Mouse (Mus musculus): ENCODE data around the gene Aak1.

DNA sequence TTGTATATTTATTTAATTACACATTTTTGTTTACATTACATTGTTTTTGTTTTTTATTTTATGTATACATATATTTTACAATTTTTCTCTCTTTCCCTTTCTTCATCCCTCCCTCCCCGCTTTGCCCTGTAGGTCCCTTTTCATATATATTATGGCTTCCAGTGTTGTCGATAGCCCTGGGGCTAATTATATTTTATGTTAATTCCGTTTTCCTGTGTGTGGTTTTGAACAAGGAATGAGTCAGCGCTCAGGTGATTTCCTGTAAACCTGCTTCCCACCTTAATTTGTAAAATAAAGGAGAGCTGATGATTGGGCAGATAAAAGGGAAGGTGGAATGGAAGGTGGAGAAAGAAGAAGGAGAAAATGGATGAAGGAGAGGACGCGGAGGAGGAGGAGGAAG, 159.6 kb downstream of the Aak1 start, which contains the start of gene Nfu1:
- no peak for TF ChIP-seq GATA1 (IDR thresholded peaks at IDR 0.05; ENCODE audit: borderline replicate concordance, low read length)
- no peak for TF ChIP-seq FLI1 (IDR thresholded peaks at IDR 0.05; ENCODE audit: low read length)

All from megakaryocyte, embryonic 14.5 days (primary cell).